Mouse (Mus musculus) hindbrain, embryonic 16.5 days (tissue): ENCODE measurements around the gene Rab29. TPM values are rescaled to one million over a fixed set of nuclear protein-coding genes. Genes with fewer than 3 reads are reported as not detected.
"Not testable (repeated sequence)": the region's sequence is repeated elsewhere in the genome, so short reads cannot be mapped to it uniquely, and the experiment has no call there.

Experiments used
- ATAC-seq: fragments of 200-750 bp; cut with Nextera tagmentation; 2 replicates; pipeline ENCODE4 v1.8.0; 2017; ENCODE audit warnings: moderate TSS enrichment, moderate library complexity
- H3K27ac ChIP-seq: fragments of 300-500 bp; sonication (generic); 2 replicates; pipeline ENCODE4 v1.5.1; 2014; ENCODE audit warnings: low read depth, mild to moderate bottlenecking, control low read depth, low read length, moderate library complexity
- H3K27me3 ChIP-seq: fragments of 300-500 bp; sonication (generic); replicated peaks from 2 replicates; pipeline ENCODE4 v1.6.1; 2014; ENCODE audit warnings: low read length; ENCODE audit not compliant: control insufficient read depth, insufficient read depth
- H3K36me3 ChIP-seq: fragments of 300-500 bp; sonication (generic); 2 replicates; pipeline ENCODE4 v1.6.1; 2014; ENCODE audit warnings: mild to moderate bottlenecking, low read length, moderate library complexity, mixed read lengths; ENCODE audit not compliant: control insufficient read depth, insufficient read depth
- H3K4me1 ChIP-seq: fragments of 300-500 bp; sonication (generic); 2 replicates; pipeline ENCODE4 v1.6.1; 2014; ENCODE audit warnings: low read depth, low read length; ENCODE audit not compliant: control insufficient read depth, insufficient read depth
- H3K4me2 ChIP-seq: fragments of 300-500 bp; sonication (generic); 2 replicates; pipeline ENCODE4 v1.6.1; 2014; ENCODE audit warnings: mild to moderate bottlenecking, low read length, control low read depth, moderate library complexity
- H3K4me3 ChIP-seq: fragments of 300-500 bp; sonication (generic); 2 replicates; pipeline ENCODE4 v1.5.1; 2014; ENCODE audit warnings: mild to moderate bottlenecking, low read length, control low read depth, moderate library complexity
- H3K9ac ChIP-seq: fragments of 300-500 bp; sonication (generic); 2 replicates; pipeline ENCODE4 v1.6.1; 2014; ENCODE audit warnings: low read depth, mild to moderate bottlenecking, control low read depth, low read length, moderate library complexity
- H3K9me3 ChIP-seq: fragments of 300-500 bp; sonication (generic); 2 replicates; pipeline ENCODE4 v1.6.1; 2014; ENCODE audit warnings: mild to moderate bottlenecking, low read length, moderate library complexity; ENCODE audit not compliant: control insufficient read depth
- WGBS: fragments of 180-500 bp; shearing (Covaris S2); extraction: QIAGEN DNeasy Blood & Tissue Kit; methylation state at CpG from one replicate; pipeline ENCODE4 v1.1.7; 2014; 5-methylcytosine and 5-hydroxymethylcytosine counted together
- polyA plus RNA-seq: library from polyadenylated mRNA; unstranded; fragments of >200 nt; fragmentation: Nextera tagmentation; extraction: Ambion mirVana; gene quantifications from 2 replicates; pipeline ENCODE4 v1.2.1, GENCODE M21; 2015

Rab29 gene
- polyA plus RNA-seq, 1 experiment from 2014 or later = 8.6 TPM

DNA sequence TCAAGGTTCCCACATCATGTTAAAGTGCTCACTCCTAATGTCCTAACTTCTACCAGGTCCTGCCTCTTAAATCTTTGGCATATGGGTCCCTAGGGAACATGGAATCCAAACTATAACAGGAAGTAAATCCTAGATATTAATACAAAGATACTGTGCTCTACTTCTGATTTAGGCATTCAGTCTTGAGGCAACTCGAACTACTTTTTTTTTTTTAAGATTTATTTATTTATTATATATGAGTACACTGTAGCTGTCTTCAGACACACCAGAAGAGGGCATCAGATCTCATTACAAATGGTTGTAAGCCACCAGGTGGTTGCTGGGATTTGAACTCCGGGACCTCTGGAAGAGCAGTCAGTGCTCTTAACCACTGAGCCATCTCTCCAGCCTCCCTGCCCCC, 42.2 kb downstream of the Rab29 start:
- not testable (repeated sequence) for ATAC-seq, H3K27ac ChIP-seq

DNA sequence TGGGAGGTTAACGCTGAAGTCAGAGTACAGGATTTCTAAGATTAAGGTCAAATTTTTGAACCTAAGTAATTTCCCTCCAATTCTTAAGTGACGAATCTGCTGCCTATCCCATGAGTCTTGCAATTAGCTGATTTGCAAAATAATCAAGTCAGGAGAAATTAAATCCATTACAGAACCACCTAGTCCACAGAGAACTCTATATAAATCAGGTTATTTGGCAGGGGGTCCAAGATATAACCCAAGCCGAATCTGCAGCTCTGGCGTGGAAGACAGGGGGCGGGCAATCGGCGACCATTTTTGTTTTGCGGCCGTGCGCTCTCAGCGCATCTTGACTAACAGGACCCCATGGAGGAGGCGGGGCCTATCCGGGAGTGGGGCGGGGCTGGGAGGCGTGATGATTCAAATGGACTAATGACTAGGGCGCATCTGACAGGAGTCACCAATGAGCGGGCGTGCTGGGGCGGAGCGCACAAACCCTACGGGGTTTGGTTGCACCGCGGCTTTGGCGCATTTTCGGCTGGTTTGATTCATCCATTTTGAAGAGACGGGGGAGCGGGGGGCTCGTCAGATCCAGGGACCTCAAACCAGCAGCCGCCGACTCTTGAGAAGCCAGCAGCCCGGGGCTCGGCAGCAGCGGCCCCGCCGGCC, 43.1 kb downstream of the Rab29 start, which contains the start of gene Nucks1:
Gene Nucks1, plus strand, starts transcription at position 534 of the 648 bp plus-strand sequence.
- 0 out of 2 replicates have a peak, but pooled peaks cover 3% of the 10 kb centered on the region for H3K27me3 ChIP-seq
- H3K4me1 ChIP-seq = peaks cover 13% of the 10 kb centered on the region
- peak within 1 kb of the TSS; percentile 99 for H3K27ac ChIP-seq
- H3K4me2 ChIP-seq = peak within 1 kb of the TSS; percentile 76
- under 1% methylated on average over 30 of the region's 35 CpGs for WGBS
- ATAC-seq = peak; percentile 99
- no peaks in the 10 kb centered on the region for H3K9me3 ChIP-seq
- no peaks in the 10 kb centered on the region for H3K36me3 ChIP-seq
- peak within 1 kb of the TSS; percentile 98 for H3K4me3 ChIP-seq
- H3K9ac ChIP-seq = peak within 1 kb of the TSS; percentile 99

More for the DNA sequence above, 42.2 kb downstream of the Rab29 start:
- peaks cover 12% of the 10 kb centered on the region for H3K4me1 ChIP-seq
- not testable (repeated sequence) for H3K9ac ChIP-seq, H3K4me2 ChIP-seq, H3K36me3 ChIP-seq, H3K4me3 ChIP-seq, H3K9me3 ChIP-seq, H3K27me3 ChIP-seq
- WGBS = 91% methylated on average over 2 of the region's 2 CpGs

DNA sequence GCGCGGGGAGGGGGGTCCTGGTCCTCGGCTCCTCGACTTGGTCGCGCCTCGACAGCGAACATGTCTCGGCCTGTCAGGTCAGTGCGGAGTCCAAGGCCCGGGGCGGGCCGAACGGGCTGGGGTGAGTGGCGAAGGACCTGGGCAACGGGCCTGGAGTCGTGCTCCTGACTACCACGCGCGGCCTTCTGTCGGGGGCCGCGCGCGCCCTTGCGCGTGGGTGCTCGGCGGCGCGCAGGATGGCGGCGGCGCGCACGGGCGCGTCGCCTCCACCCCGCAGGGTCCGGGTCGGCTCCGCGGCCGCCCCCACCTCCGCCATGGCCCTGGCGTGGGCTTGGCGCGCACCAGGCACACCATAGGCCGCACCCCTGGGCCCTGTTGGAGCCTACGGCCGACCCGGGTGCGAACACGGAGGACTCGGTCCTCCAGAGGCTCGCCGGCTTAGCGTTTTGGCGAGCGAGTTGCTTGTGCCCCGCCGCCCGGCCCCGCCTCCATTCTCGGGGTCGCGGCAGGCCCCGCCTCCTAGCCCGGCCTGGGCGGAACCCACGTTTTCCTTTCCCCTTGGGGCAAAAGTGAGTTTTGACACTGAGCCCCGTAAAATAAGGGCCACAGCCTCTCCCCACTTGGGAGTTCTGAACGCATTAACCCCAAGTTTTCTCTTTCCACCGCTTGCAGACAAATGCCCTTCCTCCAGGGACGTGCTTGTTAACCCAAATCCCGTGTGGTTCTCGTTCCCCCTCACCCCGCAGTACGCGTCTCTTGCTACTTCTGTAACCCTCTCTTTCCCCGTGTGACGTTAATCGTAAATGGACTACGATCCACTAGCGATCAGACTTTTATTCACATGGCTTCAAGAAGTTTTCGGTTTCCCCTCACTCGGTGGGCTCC, 43.9 kb downstream of the Rab29 start:
- no peaks in the 10 kb centered on the region for H3K36me3 ChIP-seq
- 0 out of 2 replicates have a peak, but pooled peaks cover 3% of the 10 kb centered on the region for H3K27me3 ChIP-seq
- under 1% methylated on average over 77 of the region's 88 CpGs for WGBS
- H3K27ac ChIP-seq = peak overlapping the region; percentile 99
- peak overlapping the region; percentile 98 for H3K4me3 ChIP-seq
- H3K9me3 ChIP-seq = no peaks in the 10 kb centered on the region
- H3K4me1 ChIP-seq = peaks cover 13% of the 10 kb centered on the region
- H3K9ac ChIP-seq = peak overlapping the region; percentile 99
- H3K4me2 ChIP-seq = peak overlapping the region; percentile 76
- peak; percentile 82 for ATAC-seq

DNA sequence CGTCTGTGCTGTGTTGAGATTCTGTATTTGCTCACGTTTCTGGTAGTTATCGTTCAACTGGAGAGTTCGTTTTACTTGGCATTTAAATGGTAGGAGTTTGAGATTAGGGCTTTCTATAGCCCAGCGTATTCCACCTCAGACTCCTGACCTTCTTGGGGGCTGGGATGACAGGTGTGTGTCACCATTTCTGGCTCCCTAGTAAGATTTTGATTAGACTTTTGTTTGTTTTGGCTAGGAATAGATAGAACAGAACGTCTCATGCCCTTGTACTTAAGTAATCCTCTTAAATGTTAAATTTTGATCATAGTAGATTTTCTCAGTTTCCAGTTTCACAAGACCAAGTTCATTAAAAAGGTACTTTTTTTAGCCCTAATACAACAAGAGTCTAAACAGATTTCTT, 50.6 kb downstream of the Rab29 start:
- Histone ChIP-seq H3K36me3 (peaks cover 8% of the 10 kb centered on the region), H3K4me2 (no peak overlapping the region), H3K9me3 (no peaks in the 10 kb centered on the region), H3K4me1 (peaks cover 2% of the 10 kb centered on the region; the same call in 1 of the 2 replicates), H3K27ac (no peak overlapping the region), H3K4me3 (no peak overlapping the region), H3K9ac (no peak overlapping the region), H3K27me3 (no peaks in the 10 kb centered on the region)
- WGBS = 80% methylated on average over 6 of the region's 6 CpGs
- no peak for ATAC-seq

DNA sequence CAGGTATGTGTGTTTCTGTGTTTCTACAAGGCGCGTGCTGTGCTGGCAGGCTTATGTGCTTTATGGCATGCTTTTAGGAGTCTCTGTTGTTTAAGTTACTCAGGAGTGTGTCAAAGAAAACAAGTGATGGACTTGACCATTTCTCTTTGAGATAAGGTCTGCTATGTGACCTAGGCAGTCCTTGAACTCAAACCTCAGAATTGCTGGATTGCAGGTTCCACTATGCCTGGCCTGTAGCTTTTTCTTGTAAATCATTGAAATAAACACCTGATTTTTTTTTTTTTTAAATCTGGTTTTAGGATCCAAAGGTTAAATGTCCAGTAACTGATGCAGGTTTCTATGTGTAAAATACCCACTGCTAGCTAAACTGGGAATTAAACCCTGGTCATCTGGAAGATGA, 52.0 kb downstream of the Rab29 start:
- WGBS = 98% methylated on average over 2 of the region's 2 CpGs
- no peaks in the 10 kb centered on the region for H3K27me3 ChIP-seq
- H3K36me3 ChIP-seq = peaks cover 15% of the 10 kb centered on the region
- no peak overlapping the region for H3K9ac ChIP-seq
- no peaks in the 10 kb centered on the region for H3K9me3 ChIP-seq
- no peak for ATAC-seq
- H3K27ac ChIP-seq = no peak overlapping the region
- H3K4me3 ChIP-seq = no peak overlapping the region
- no peak overlapping the region for H3K4me2 ChIP-seq
- 0 out of 2 replicates have a peak, but pooled peaks cover 2% of the 10 kb centered on the region for H3K4me1 ChIP-seq

DNA sequence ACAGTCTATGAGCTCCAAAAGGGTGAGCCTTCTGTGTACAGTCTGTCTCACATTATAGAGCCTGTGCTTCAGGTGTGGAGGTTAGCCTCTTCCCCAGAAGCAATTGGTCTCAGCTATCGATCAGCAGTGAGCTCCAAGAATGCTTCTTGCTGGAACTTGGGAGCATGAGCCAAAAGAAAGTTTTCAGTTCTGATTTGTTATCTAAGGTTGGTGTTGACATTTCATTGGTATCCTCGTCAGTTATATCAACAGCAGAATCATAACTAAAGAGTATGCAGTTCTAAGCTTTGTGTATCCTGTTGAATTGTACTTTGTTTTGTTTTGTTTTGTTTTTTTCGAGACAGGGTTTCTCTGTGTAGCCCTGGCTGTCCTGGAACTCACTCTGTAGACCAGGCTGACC, 55.1 kb downstream of the Rab29 start:
- Histone ChIP-seq H3K27ac (no peak overlapping the region), H3K4me3 (no peak overlapping the region), H3K27me3 (no peaks in the 10 kb centered on the region), H3K4me2 (no peak overlapping the region), H3K9ac (no peak overlapping the region), H3K9me3 (no peaks in the 10 kb centered on the region), H3K4me1 (no peaks in the 10 kb centered on the region), H3K36me3 (peaks cover 29% of the 10 kb centered on the region)
- WGBS = 97% methylated on average over 3 of the region's 3 CpGs
- ATAC-seq = no peak

Other genes starting within 250 kb of the Rab29 start
- gene Ctse, start 228.9 kb upstream of the Rab29 start, polyA plus RNA-seq = not detected in 2 replicates
- 1.1 and 1.2 TPM in 2 replicates for gene Rab7b, start 178.5 kb upstream of the Rab29 start, polyA plus RNA-seq
- 0.15 and 0.18 TPM in 2 replicates for gene Slc26a9, start 123.2 kb upstream of the Rab29 start, polyA plus RNA-seq
- 0.41 and 0.67 TPM in 2 replicates for gene Pm20d1, start 69.8 kb upstream of the Rab29 start, polyA plus RNA-seq
- gene Slc41a1, start 39.7 kb upstream of the Rab29 start, polyA plus RNA-seq = 20.1 and 23.4 TPM in 2 replicates
- 45.0 and 47.7 TPM in 2 replicates for gene Nucks1, start 43.3 kb downstream of the Rab29 start, polyA plus RNA-seq
- 0.96 and 1.5 TPM in 2 replicates for gene Slc45a3, start 95.7 kb downstream of the Rab29 start, polyA plus RNA-seq
- gene Elk4, start 140.4 kb downstream of the Rab29 start, polyA plus RNA-seq = 10.0 and 10.2 TPM in 2 replicates
- 6.9 and 9.0 TPM in 2 replicates for gene Mfsd4a, start 200.8 kb downstream of the Rab29 start, polyA plus RNA-seq